Mouse (Mus musculus): ENCODE measurements around the gene Pan3. TPM values are rescaled to one million over a fixed set of nuclear protein-coding genes. Genes with fewer than 3 reads are reported as not detected.
A peak's percentile ranks its signal among the peaks of the same experiment; 100 is the strongest.

The Pan3 gene
- polyA plus RNA-seq, 1 experiment from 2014 or later = 44.7 TPM

- H3K27ac ChIP-seq (ENCODE audit: low read length) = no peak overlapping the region
- H3K4me1 ChIP-seq (ENCODE audit: control insufficient read depth, insufficient read depth, low read length) = no peaks in the 10 kb centered on the region
- H3K4me2 ChIP-seq (ENCODE audit: low read depth, low read length) = no peak overlapping the region
- H3K9me3 ChIP-seq (replicated peaks; ENCODE audit: control insufficient read depth, low read length) = no peaks in the 10 kb centered on the region
- H3K9ac ChIP-seq (ENCODE audit: low read length) = no peak overlapping the region
- ATAC-seq (replicated peaks; ENCODE audit: extremely low read depth, insufficient read depth, low FRiP score) = no peak
- peaks cover 4% of the 10 kb centered on the region; the same call in 1 of the 2 replicates for H3K36me3 ChIP-seq (ENCODE audit: control insufficient read depth, insufficient read depth)
- no peak overlapping the region for H3K4me3 ChIP-seq (ENCODE audit: low read length)
- no peaks in the 10 kb centered on the region for H3K27me3 ChIP-seq (ENCODE audit: control insufficient read depth, insufficient read depth, low read length)
- WGBS = 73% methylated on average over 3 of the region's 3 CpGs
These were observed 54.2 kb downstream of the Pan3 start for GRCm38 (mm10) chr5:147484142-147484541.

GRCm38 (mm10) chr5:147489226-147489625 is 59.3 kb downstream of the Pan3 start:
- Histone ChIP-seq H3K27ac (ENCODE audit: low read length) (no peak overlapping the region), H3K9me3 (replicated peaks; ENCODE audit: control insufficient read depth, low read length) (no peaks in the 10 kb centered on the region), H3K27me3 (ENCODE audit: control insufficient read depth, insufficient read depth, low read length) (no peaks in the 10 kb centered on the region), H3K4me1 (ENCODE audit: control insufficient read depth, insufficient read depth, low read length) (peaks cover 8% of the 10 kb centered on the region; the same call in 1 of the 2 replicates), H3K4me2 (ENCODE audit: low read depth, low read length) (no peak overlapping the region), H3K9ac (ENCODE audit: low read length) (no peak overlapping the region), H3K36me3 (ENCODE audit: control insufficient read depth, insufficient read depth) (peaks cover 4% of the 10 kb centered on the region; the same call in 1 of the 2 replicates), H3K4me3 (ENCODE audit: low read length) (no peak overlapping the region)
- no peak for ATAC-seq (replicated peaks; ENCODE audit: extremely low read depth, insufficient read depth, low FRiP score)
- WGBS = 70% methylated on average over 6 of the region's 6 CpGs

- H3K36me3 ChIP-seq (ENCODE audit: control insufficient read depth, insufficient read depth) = peaks cover 4% of the 10 kb centered on the region; the same call in 1 of the 2 replicates
- H3K4me3 ChIP-seq (ENCODE audit: low read length) = no peak overlapping the region
- no peaks in the 10 kb centered on the region for H3K9me3 ChIP-seq (replicated peaks; ENCODE audit: control insufficient read depth, low read length)
- peaks cover 8% of the 10 kb centered on the region; the same call in 1 of the 2 replicates for H3K4me1 ChIP-seq (ENCODE audit: control insufficient read depth, insufficient read depth, low read length)
- no peak overlapping the region for H3K27ac ChIP-seq (ENCODE audit: low read length)
- no peak for ATAC-seq (replicated peaks; ENCODE audit: extremely low read depth, insufficient read depth, low FRiP score)
- no peak overlapping the region for H3K9ac ChIP-seq (ENCODE audit: low read length)
- H3K4me2 ChIP-seq (ENCODE audit: low read depth, low read length) = no peak overlapping the region
- no peaks in the 10 kb centered on the region for H3K27me3 ChIP-seq (ENCODE audit: control insufficient read depth, insufficient read depth, low read length)
- WGBS = 54% methylated on average over 5 of the region's 5 CpGs
These were observed 60.9 kb downstream of the Pan3 start for GRCm38 (mm10) chr5:147490907-147491306.

- 72% methylated on average over 3 of the region's 3 CpGs for WGBS
- Histone ChIP-seq H3K4me2 (ENCODE audit: low read depth, low read length) (no peak overlapping the region), H3K9me3 (replicated peaks; ENCODE audit: control insufficient read depth, low read length) (no peaks in the 10 kb centered on the region), H3K4me1 (ENCODE audit: control insufficient read depth, insufficient read depth, low read length) (peaks cover 8% of the 10 kb centered on the region; the same call in 1 of the 2 replicates), H3K27ac (ENCODE audit: low read length) (no peak overlapping the region), H3K36me3 (ENCODE audit: control insufficient read depth, insufficient read depth) (peaks cover 4% of the 10 kb centered on the region; the same call in 1 of the 2 replicates), H3K27me3 (ENCODE audit: control insufficient read depth, insufficient read depth, low read length) (no peaks in the 10 kb centered on the region), H3K4me3 (ENCODE audit: low read length) (no peak overlapping the region), H3K9ac (ENCODE audit: low read length) (no peak overlapping the region)
- ATAC-seq (replicated peaks; ENCODE audit: extremely low read depth, insufficient read depth, low FRiP score) = no peak
These were observed 62.5 kb downstream of the Pan3 start for GRCm38 (mm10) chr5:147492511-147492910.

- Histone ChIP-seq H3K4me2 (ENCODE audit: low read depth, low read length) (no peak overlapping the region), H3K4me3 (ENCODE audit: low read length) (no peak overlapping the region), H3K9ac (ENCODE audit: low read length) (no peak overlapping the region), H3K36me3 (ENCODE audit: control insufficient read depth, insufficient read depth) (peaks cover 4% of the 10 kb centered on the region; the same call in 1 of the 2 replicates), H3K27me3 (ENCODE audit: control insufficient read depth, insufficient read depth, low read length) (no peaks in the 10 kb centered on the region), H3K4me1 (ENCODE audit: control insufficient read depth, insufficient read depth, low read length) (peaks cover 8% of the 10 kb centered on the region; the same call in 1 of the 2 replicates), H3K9me3 (replicated peaks; ENCODE audit: control insufficient read depth, low read length) (no peaks in the 10 kb centered on the region), H3K27ac (ENCODE audit: low read length) (no peak overlapping the region)
- ATAC-seq (replicated peaks; ENCODE audit: extremely low read depth, insufficient read depth, low FRiP score) = no peak
- WGBS = 43% methylated on average over 1 of the region's 1 CpGs
These were observed 63.2 kb downstream of the Pan3 start for GRCm38 (mm10) chr5:147493205-147493604.

- Histone ChIP-seq H3K9ac (ENCODE audit: low read length) (no peak overlapping the region), H3K27me3 (ENCODE audit: control insufficient read depth, insufficient read depth, low read length) (no peaks in the 10 kb centered on the region), H3K9me3 (replicated peaks; ENCODE audit: control insufficient read depth, low read length) (no peaks in the 10 kb centered on the region), H3K4me1 (ENCODE audit: control insufficient read depth, insufficient read depth, low read length) (peaks cover 8% of the 10 kb centered on the region; the same call in 1 of the 2 replicates), H3K4me2 (ENCODE audit: low read depth, low read length) (no peak overlapping the region), H3K27ac (ENCODE audit: low read length) (no peak overlapping the region), H3K36me3 (ENCODE audit: control insufficient read depth, insufficient read depth) (peaks cover 2% of the 10 kb centered on the region; the same call in 1 of the 2 replicates), H3K4me3 (ENCODE audit: low read length) (no peak overlapping the region)
- WGBS = 77% methylated on average over 8 of the region's 8 CpGs
- ATAC-seq (replicated peaks; ENCODE audit: extremely low read depth, insufficient read depth, low FRiP score) = no peak
These were observed 63.7 kb downstream of the Pan3 start for GRCm38 (mm10) chr5:147493685-147494084.

- 66% methylated on average over 4 of the region's 4 CpGs for WGBS
- H3K27ac ChIP-seq (ENCODE audit: low read length) = no peak overlapping the region
These were observed 64.4 kb downstream of the Pan3 start for GRCm38 (mm10) chr5:147494388-147494787.

GRCm38 (mm10) chr5:147494791-147495376 is 64.9 kb downstream of the Pan3 start:
- H3K4me3 ChIP-seq (ENCODE audit: low read length) = no peak overlapping the region
- no peaks in the 10 kb centered on the region for H3K9me3 ChIP-seq (replicated peaks; ENCODE audit: control insufficient read depth, low read length)
- H3K4me2 ChIP-seq (ENCODE audit: low read depth, low read length) = no peak overlapping the region
- 67% methylated on average over 10 of the region's 10 CpGs for WGBS
- no peak overlapping the region for H3K27ac ChIP-seq (ENCODE audit: low read length)
- H3K27me3 ChIP-seq (ENCODE audit: control insufficient read depth, insufficient read depth, low read length) = no peaks in the 10 kb centered on the region
- peaks cover 2% of the 10 kb centered on the region; the same call in 1 of the 2 replicates for H3K36me3 ChIP-seq (ENCODE audit: control insufficient read depth, insufficient read depth)
- H3K9ac ChIP-seq (ENCODE audit: low read length) = no peak overlapping the region
- peaks cover 8% of the 10 kb centered on the region; the same call in 1 of the 2 replicates for H3K4me1 ChIP-seq (ENCODE audit: control insufficient read depth, insufficient read depth, low read length)
- ATAC-seq (replicated peaks; ENCODE audit: extremely low read depth, insufficient read depth, low FRiP score) = peak; percentile 23; the same call in 1 of the 2 replicates

More at GRCm38 (mm10) chr5:147494388-147494787, 64.4 kb downstream of the Pan3 start:
- Histone ChIP-seq H3K9me3 (replicated peaks; ENCODE audit: control insufficient read depth, low read length) (no peaks in the 10 kb centered on the region), H3K4me2 (ENCODE audit: low read depth, low read length) (no peak overlapping the region), H3K4me3 (ENCODE audit: low read length) (no peak overlapping the region), H3K27me3 (ENCODE audit: control insufficient read depth, insufficient read depth, low read length) (no peaks in the 10 kb centered on the region), H3K4me1 (ENCODE audit: control insufficient read depth, insufficient read depth, low read length) (peaks cover 8% of the 10 kb centered on the region; the same call in 1 of the 2 replicates), H3K9ac (ENCODE audit: low read length) (no peak overlapping the region), H3K36me3 (ENCODE audit: control insufficient read depth, insufficient read depth) (peaks cover under 1% of the 10 kb centered on the region; the same call in 1 of the 2 replicates)
- no peak for ATAC-seq (replicated peaks; ENCODE audit: extremely low read depth, insufficient read depth, low FRiP score)

GRCm38 (mm10) chr5:147495961-147496360 is 66.0 kb downstream of the Pan3 start:
- Histone ChIP-seq H3K4me1 (ENCODE audit: control insufficient read depth, insufficient read depth, low read length) (peaks cover 8% of the 10 kb centered on the region; the same call in 1 of the 2 replicates), H3K9ac (ENCODE audit: low read length) (no peak overlapping the region), H3K27me3 (ENCODE audit: control insufficient read depth, insufficient read depth, low read length) (no peaks in the 10 kb centered on the region), H3K4me3 (ENCODE audit: low read length) (no peak overlapping the region), H3K4me2 (ENCODE audit: low read depth, low read length) (no peak overlapping the region), H3K9me3 (replicated peaks; ENCODE audit: control insufficient read depth, low read length) (no peaks in the 10 kb centered on the region), H3K36me3 (ENCODE audit: control insufficient read depth, insufficient read depth) (peaks cover 2% of the 10 kb centered on the region; the same call in 1 of the 2 replicates), H3K27ac (ENCODE audit: low read length) (no peak overlapping the region)
- 82% methylated on average over 2 of the region's 2 CpGs for WGBS
- ATAC-seq (replicated peaks; ENCODE audit: extremely low read depth, insufficient read depth, low FRiP score) = no peak

All from heart, embryonic 16.5 days (tissue).